Mouse (Mus musculus) heart, postnatal 0 days (tissue): ENCODE data around the gene Mfsd5. TPM values are rescaled to one million over a fixed set of nuclear protein-coding genes. Genes with fewer than 3 reads are reported as not detected.

Experiments
- ATAC-seq: fragments of 200-750 bp; cut with Nextera tagmentation; 2 replicates; pipeline ENCODE4 v1.8.0; 2017; ENCODE audit warnings: low read depth, moderate number of reproducible peaks, moderate library complexity; ENCODE audit not compliant: insufficient read depth
- DNase-seq: peaks from one replicate; pipeline ENCODE4 v3.0.0-alpha.2; 2016; ENCODE audit warnings: low spot score
- H3K27ac ChIP-seq: fragments of 300-500 bp; sonication (generic); 2 replicates; pipeline ENCODE4 v1.5.1; 2014; ENCODE audit warnings: low read depth, mild to moderate bottlenecking
- H3K27me3 ChIP-seq: fragments of 300-500 bp; sonication (generic); 2 replicates; pipeline ENCODE4 v1.6.1; 2014; ENCODE audit warnings: low read length, mixed read lengths; ENCODE audit not compliant: control insufficient read depth, insufficient read depth
- H3K36me3 ChIP-seq: fragments of 300-500 bp; sonication (generic); replicated peaks from 2 replicates; pipeline ENCODE4 v1.6.1; 2014; ENCODE audit warnings: low read length, mixed read lengths; ENCODE audit not compliant: control insufficient read depth, insufficient read depth
- H3K4me1 ChIP-seq: fragments of 300-500 bp; sonication (generic); 2 replicates; pipeline ENCODE4 v1.6.1; 2014; ENCODE audit warnings: antibody characterized with exemption; ENCODE audit not compliant: control insufficient read depth, insufficient read depth
- H3K4me2 ChIP-seq: fragments of 300-500 bp; sonication (generic); 2 replicates; pipeline ENCODE4 v1.6.1; 2014; ENCODE audit warnings: low read depth, mild to moderate bottlenecking, low read length, moderate library complexity
- H3K4me3 ChIP-seq: fragments of 300-500 bp; sonication (generic); 2 replicates; pipeline ENCODE4 v1.5.1; 2014; ENCODE audit warnings: low read depth, low read length
- H3K9ac ChIP-seq: fragments of 300-500 bp; sonication (generic); replicated peaks from 2 replicates; pipeline ENCODE4 v1.6.1; 2014; ENCODE audit warnings: low read depth, low read length, mixed read lengths
- H3K9me3 ChIP-seq: fragments of 300-500 bp; sonication (generic); replicated peaks from 2 replicates; pipeline ENCODE4 v1.6.1; 2016; ENCODE audit warnings: low read length; ENCODE audit not compliant: control insufficient read depth
- CTCF ChIP-seq: IDR thresholded peaks from 2 replicates; pipeline ENCODE4 v1.5.1; 2016; ENCODE audit warnings: antibody characterized with exemption, control low read depth, low read depth
- EP300 ChIP-seq: IDR thresholded peaks from 2 replicates; pipeline ENCODE4 v1.6.1; 2016; ENCODE audit warnings: antibody characterized with exemption, low read depth
- WGBS: fragments of 180-500 bp; shearing (Covaris S2); extraction: QIAGEN DNeasy Blood & Tissue Kit; methylation state at CpG from one replicate; pipeline ENCODE4 v1.1.7; 2014; 5-methylcytosine and 5-hydroxymethylcytosine counted together
- polyA plus RNA-seq: library from polyadenylated mRNA; unstranded; fragments of >200 nt; fragmentation: Nextera tagmentation; extraction: Ambion mirVana; gene quantifications from 2 replicates; pipeline ENCODE4 v1.2.1, GENCODE M21; 2015
- total RNA-seq: library from RNA; depleted of rRNA; stranded (reverse); fragments of >200 nt; gene quantifications from 2 replicates; pipeline ENCODE4 v1.2.3, GENCODE M21; 2014; ENCODE audit warnings: low replicate concordance

Gene Mfsd5
- total and polyA plus RNA-seq, 2 experiments from 2014 or later, result 34.1 to 35.6 TPM

GRCm38 (mm10) chr15:102257202-102258075 lies 21.8 kb upstream of the Mfsd5 start, which contains the start of gene Rarg:
Gene Rarg, minus strand, starts transcription at chr15:102257517.
- Histone ChIP-seq H3K9ac (peak within 1 kb of the TSS; percentile 65), H3K4me3 (peak within 1 kb of the TSS; percentile 65), H3K27me3 (peaks cover 70% of the 10 kb centered on the region), H3K36me3 (no peaks in the 10 kb centered on the region), H3K4me1 (peaks cover 6% of the 10 kb centered on the region; the same call in 1 of the 2 replicates), H3K27ac (peak within 1 kb of the TSS; percentile 67), H3K9me3 (no peaks in the 10 kb centered on the region), H3K4me2 (peak within 1 kb of the TSS; percentile 96)
- TF ChIP-seq EP300 (no peak), CTCF (no peak)
- DNase-seq (no peak), ATAC-seq (peak; percentile 47; the same call in 1 of the 2 replicates)
- WGBS, result 2% methylated on average over 32 of the region's 46 CpGs

GRCm38 (mm10) chr15:102258076-102258470 lies 21.2 kb upstream of the Mfsd5 start:
- DNase-seq, result no peak
- TF ChIP-seq EP300 (no peak), CTCF (no peak)
- WGBS, result 15% methylated on average over 12 of the region's 12 CpGs
- no peak for ATAC-seq
- H3K9me3 ChIP-seq, result no peaks in the 10 kb centered on the region
- H3K9ac ChIP-seq, result no peak overlapping the region
- H3K4me3 ChIP-seq, result peak overlapping the region; percentile 65
- H3K4me1 ChIP-seq, result peaks cover 6% of the 10 kb centered on the region; the same call in 1 of the 2 replicates
- H3K27me3 ChIP-seq, result peaks cover 65% of the 10 kb centered on the region
- H3K36me3 ChIP-seq, result no peaks in the 10 kb centered on the region
- peak overlapping the region; percentile 96 for H3K4me2 ChIP-seq
- H3K27ac ChIP-seq, result peak overlapping the region; percentile 35; the same call in 1 of the 2 replicates

- Histone ChIP-seq H3K4me3 (no peak overlapping the region), H3K4me1 (peaks cover 6% of the 10 kb centered on the region; the same call in 1 of the 2 replicates), H3K9ac (no peak overlapping the region; the same call in 1 of the 2 replicates), H3K27me3 (peaks cover 65% of the 10 kb centered on the region), H3K9me3 (no peaks in the 10 kb centered on the region), H3K27ac (peak overlapping the region; percentile 17; the same call in 1 of the 2 replicates), H3K36me3 (no peaks in the 10 kb centered on the region), H3K4me2 (no peak overlapping the region)
- ATAC-seq, result no peak
- TF ChIP-seq EP300 (no peak), CTCF (no peak)
- no peak for DNase-seq
- WGBS, result 26% methylated on average over 11 of the region's 11 CpGs
These were observed 20.5 kb upstream of the Mfsd5 start for GRCm38 (mm10) chr15:102258581-102259253.

GRCm38 (mm10) chr15:102262582-102262981 lies 16.7 kb upstream of the Mfsd5 start:
- 46% methylated on average over 7 of the region's 7 CpGs for WGBS
- H3K4me1 ChIP-seq, result peaks cover 6% of the 10 kb centered on the region; the same call in 1 of the 2 replicates
- no peak overlapping the region for H3K27ac ChIP-seq
- no peak for ATAC-seq
- H3K9me3 ChIP-seq, result no peaks in the 10 kb centered on the region
- H3K9ac ChIP-seq, result no peak overlapping the region
- H3K27me3 ChIP-seq, result peaks cover 31% of the 10 kb centered on the region
- H3K36me3 ChIP-seq, result no peaks in the 10 kb centered on the region
- H3K4me3 ChIP-seq, result no peak overlapping the region
- TF ChIP-seq EP300, result no peak
- no peak for DNase-seq
- H3K4me2 ChIP-seq, result no peak overlapping the region

GRCm38 (mm10) chr15:102263037-102263436 lies 16.2 kb upstream of the Mfsd5 start:
- no peaks in the 10 kb centered on the region for H3K9me3 ChIP-seq
- peaks cover 1% of the 10 kb centered on the region; the same call in 1 of the 2 replicates for H3K4me1 ChIP-seq
- no peak overlapping the region for H3K4me2 ChIP-seq
- no peaks in the 10 kb centered on the region for H3K36me3 ChIP-seq
- DNase-seq (no peak), ATAC-seq (no peak)
- H3K4me3 ChIP-seq, result no peak overlapping the region
- 62% methylated on average over 2 of the region's 2 CpGs for WGBS
- no peak overlapping the region for H3K27ac ChIP-seq
- TF ChIP-seq EP300 (no peak), CTCF (no peak)
- H3K27me3 ChIP-seq, result peaks cover 26% of the 10 kb centered on the region
- H3K9ac ChIP-seq, result no peak overlapping the region
